Mouse (Mus musculus) liver, adult 2 months (tissue): ENCODE results near the gene Zbtb9.

Source experiments
- CTCF ChIP-seq: fragments of 200-500 bp; IDR thresholded peaks from 2 replicates; pipeline ENCODE4 v1.5.1; 2011; ENCODE audit warnings: low read depth, low read length, control low read depth
- POLR2A ChIP-seq: fragments of 200-500 bp; IDR thresholded peaks from 2 replicates; pipeline ENCODE4 v1.6.1; 2011; ENCODE audit warnings: low read length, control low read depth; ENCODE audit not compliant: insufficient read depth; ENCODE audit errors: extremely low read depth

DNA sequence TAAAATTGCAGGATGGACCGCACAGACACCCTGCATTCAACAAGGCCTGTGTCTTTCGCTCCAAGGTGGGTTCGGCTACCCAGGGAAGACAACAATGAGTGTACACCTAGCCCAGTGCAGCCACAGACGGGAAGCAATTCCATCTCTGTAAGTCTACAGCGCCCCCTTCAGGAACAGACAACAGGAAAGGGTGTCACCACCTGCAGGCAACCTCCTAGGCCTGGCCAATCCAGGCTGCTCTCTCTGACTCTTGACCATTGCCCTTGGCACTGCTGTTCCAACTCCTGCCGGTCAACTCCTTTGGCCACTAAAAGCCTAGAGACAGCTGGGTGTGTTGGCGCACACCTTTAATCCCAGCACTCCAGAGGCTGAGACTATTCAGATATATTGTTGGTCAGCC, 28.2 kb downstream of the Zbtb9 start:
- TF ChIP-seq CTCF = peak; percentile 59
- TF ChIP-seq POLR2A = no peak
